In genomic region chr2:69300568-69300967, GRCm38 (mm10) we compare ENCODE assay signal across 14 mouse cellular contexts. TPM values are rescaled to one million over a fixed set of nuclear protein-coding genes. Genes with fewer than 3 reads are reported as not detected.
"Had no signal": no experiment of that assay in that cellular context is flagged by ENCODE, and none has a peak within 500 bp of the region (broad histone marks: within the 10 kb centered on the region; RNA-seq: fewer than 3 reads in every experiment).

No protein-coding gene starts in this region.

RNA-seq across cellular contexts. Expression of gene Abcb11, which starts 41.8 kb away (rescaled TPM):
- total RNA-seq: heart, postnatal 10 days; heart, postnatal 14 days; heart, postnatal 25 days; heart, postnatal 36 days; heart, postnatal 4 days; hematopoietic stem cell, adult 5-6 weeks; hindbrain, postnatal 0 days; layer of hippocampus, adult 18-20 months; layer of hippocampus, adult 2 months; layer of hippocampus, adult 8-10 months; layer of hippocampus, postnatal 36 days; left cerebral cortex, adult 18-20 months; left cerebral cortex, adult 2 months; left cerebral cortex, adult 8-10 months had no signal
